Mouse (Mus musculus) kidney, adult 2 months (tissue): ENCODE results near the gene Gpr137. TPM values are rescaled to one million over a fixed set of nuclear protein-coding genes. Genes with fewer than 3 reads are reported as not detected.
A peak's percentile ranks its signal among the peaks of the same experiment; 100 is the strongest.
"Not testable (repeated sequence)": the region's sequence is repeated elsewhere in the genome, so short reads cannot be mapped to it uniquely, and the experiment has no call there.

Source experiments
- DNase-seq: peaks from one replicate; pipeline ENCODE4 v3.0.0; 2021
- H3K27ac ChIP-seq: fragments of 200-500 bp; 2 replicates; pipeline ENCODE4 v1.5.1; 2012; ENCODE audit warnings: low read depth, low read length, control low read depth, inconsistent platforms; ENCODE audit not compliant: insufficient read depth
- H3K27me3 ChIP-seq: fragments of 200-500 bp; replicated peaks from 2 replicates; pipeline ENCODE4 v1.6.1; 2012; ENCODE audit warnings: mild to moderate bottlenecking, moderate library complexity, low read length, inconsistent platforms; ENCODE audit not compliant: control insufficient read depth, insufficient read depth
- H3K36me3 ChIP-seq: fragments of 200-500 bp; 2 replicates; pipeline ENCODE4 v1.6.1; 2012; ENCODE audit warnings: mild to moderate bottlenecking, moderate library complexity, low read length, inconsistent platforms; ENCODE audit not compliant: control insufficient read depth, insufficient read depth
- H3K4me1 ChIP-seq: fragments of 200-500 bp; 2 replicates; pipeline ENCODE4 v1.6.1; 2011; ENCODE audit warnings: low read length; ENCODE audit not compliant: control insufficient read depth, insufficient read depth
- H3K4me3 ChIP-seq: fragments of 200-500 bp; 2 replicates; pipeline ENCODE4 v1.5.1; 2011; ENCODE audit warnings: mild to moderate bottlenecking, low read depth, low read length, control low read depth; ENCODE audit not compliant: insufficient read depth
- CTCF ChIP-seq: fragments of 200-500 bp; conservative IDR thresholded peaks from 2 replicates; pipeline ENCODE4 v1.5.1; 2011; ENCODE audit warnings: low read depth, mild to moderate bottlenecking, control low read depth, low read length, moderate library complexity, mixed read lengths; ENCODE audit not compliant: insufficient read depth, insufficient read length
- POLR2A ChIP-seq: fragments of 200-500 bp; IDR thresholded peaks from one replicate; pipeline ENCODE4 v1.6.1; 2011; ENCODE audit warnings: low read depth, low read length, control low read depth
- WGBS: fragments of 180-500 bp; shearing (Covaris S2); methylation state at CpG from one replicate; pipeline ENCODE4 v1.1.7; 2018; 5-methylcytosine and 5-hydroxymethylcytosine counted together
- polyA plus RNA-seq: library from polyadenylated mRNA; depleted of rRNA; stranded (reverse); fragments of >200 nt; gene quantifications from 2 replicates; pipeline ENCODE4 v1.2.3, GENCODE M21; 2012; rRNA removed

Gpr137 gene
- 78.4 and 91.7 TPM in 2 replicates for polyA plus RNA-seq

DNA sequence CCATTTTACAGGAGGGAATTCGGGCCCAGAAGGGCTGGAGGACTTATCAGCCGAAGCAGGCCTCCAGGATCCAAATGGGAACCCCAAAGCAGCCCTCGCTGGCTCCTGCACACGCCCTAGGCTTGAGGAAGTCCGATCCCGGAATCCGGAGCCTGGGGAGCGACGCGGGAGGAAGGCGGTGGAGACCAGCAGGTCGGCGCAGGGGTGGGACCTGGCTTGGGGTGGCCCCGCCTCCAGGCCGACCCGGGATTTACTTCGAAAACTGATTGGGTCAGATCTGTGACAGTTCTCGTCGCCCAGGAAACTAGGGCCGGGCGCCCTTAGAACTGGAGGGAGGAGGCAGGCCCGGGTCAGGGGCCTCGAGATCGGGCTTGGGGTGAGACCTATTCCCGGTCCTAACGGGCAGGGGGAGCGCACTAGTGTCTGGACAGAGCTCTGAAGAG lies at the start of gene Gpr137:
Gene Gpr137 (minus strand): TSS at position 232 of the 443 bp plus-strand sequence.
- DNase-seq = peak; percentile 99
- peak; percentile 50 for TF ChIP-seq POLR2A
- no peak for TF ChIP-seq CTCF
- under 1% methylated on average over 27 of the region's 27 CpGs for WGBS
- Histone ChIP-seq H3K36me3 (no peaks in the 10 kb centered on the region), H3K27me3 (no peaks in the 10 kb centered on the region), H3K4me1 (peaks cover 18% of the 10 kb centered on the region; the same call in 1 of the 2 replicates), H3K4me3 (peak within 1 kb of the TSS; percentile 81), H3K27ac (peak within 1 kb of the TSS; percentile 84)

DNA sequence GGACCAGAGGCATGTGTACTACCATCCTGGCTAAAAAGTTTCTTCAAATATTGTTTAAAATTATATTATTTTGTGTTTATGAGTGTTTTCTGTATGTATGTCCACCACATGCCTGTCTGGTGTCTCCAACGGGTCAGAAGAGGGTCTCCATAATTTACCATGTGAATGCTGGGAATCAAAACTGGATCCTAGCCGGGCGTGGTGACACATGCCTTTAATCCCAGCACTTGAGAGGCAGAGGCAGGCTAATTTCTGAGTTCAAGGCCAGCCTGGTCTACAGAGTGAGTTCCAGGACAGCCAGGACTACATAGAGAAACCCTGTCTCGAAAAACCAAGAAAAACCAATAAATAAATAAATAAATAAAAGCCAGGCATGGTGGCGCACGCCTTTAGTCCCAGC lies 48.9 kb upstream of the Gpr137 start:
- not testable (repeated sequence) for H3K4me3 ChIP-seq, H3K4me1 ChIP-seq, H3K36me3 ChIP-seq, DNase-seq, H3K27ac ChIP-seq, H3K27me3 ChIP-seq
- 94% methylated on average over 6 of the region's 6 CpGs for WGBS

DNA sequence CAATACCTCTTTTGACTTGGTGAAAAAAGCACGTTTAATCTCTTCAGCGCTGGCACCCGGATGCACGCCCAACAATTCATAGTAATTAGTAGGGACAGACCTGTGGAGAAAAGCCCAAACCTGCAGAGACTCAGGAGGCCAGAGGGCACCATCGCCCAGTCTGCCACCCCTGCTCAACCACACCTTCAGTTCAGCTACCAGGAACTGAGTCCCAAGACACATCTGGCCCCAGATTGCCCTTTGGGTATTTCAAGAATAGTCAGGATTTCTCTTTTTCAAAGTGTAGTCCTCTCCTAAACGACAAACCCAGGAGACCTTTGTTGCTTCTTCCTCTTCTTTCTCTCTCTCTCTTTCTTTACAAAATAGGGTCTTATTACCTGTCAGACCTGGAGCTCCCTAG lies 48.4 kb upstream of the Gpr137 start:
- Histone ChIP-seq H3K27me3 (no peaks in the 10 kb centered on the region), H3K4me3 (no peak overlapping the region), H3K36me3 (no peaks in the 10 kb centered on the region), H3K27ac (no peak overlapping the region), H3K4me1 (peaks cover 7% of the 10 kb centered on the region; the same call in 1 of the 2 replicates)
- TF ChIP-seq POLR2A (no peak), CTCF (no peak)
- 89% methylated on average over 6 of the region's 6 CpGs for WGBS
- DNase-seq = no peak

DNA sequence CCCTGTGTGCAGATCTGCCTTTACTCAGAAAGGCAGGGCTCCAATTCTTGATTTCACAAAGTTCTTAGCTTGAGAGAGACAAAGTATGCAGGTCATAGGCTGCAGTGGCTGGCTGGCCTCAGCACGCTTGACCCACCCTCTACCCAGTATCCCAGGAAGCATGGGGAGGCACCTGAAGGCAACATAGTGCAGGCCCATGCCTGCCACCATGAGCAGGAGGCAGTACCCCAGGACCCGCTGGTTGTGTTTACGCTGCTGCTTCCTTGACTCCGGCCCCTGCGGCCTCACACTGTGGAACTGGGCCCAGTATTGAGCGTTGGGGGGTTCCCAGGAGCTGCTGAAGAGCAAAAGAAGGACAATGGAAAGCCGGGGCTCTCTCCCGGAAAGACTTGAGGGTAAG lies 47.0 kb upstream of the Gpr137 start:
- DNase-seq = no peak
- Histone ChIP-seq H3K4me3 (no peak overlapping the region), H3K4me1 (peaks cover 7% of the 10 kb centered on the region; the same call in 1 of the 2 replicates), H3K27ac (no peak overlapping the region), H3K36me3 (no peaks in the 10 kb centered on the region), H3K27me3 (no peaks in the 10 kb centered on the region)
- TF ChIP-seq POLR2A = no peak
- no peak for TF ChIP-seq CTCF
- 92% methylated on average over 8 of the region's 8 CpGs for WGBS

DNA sequence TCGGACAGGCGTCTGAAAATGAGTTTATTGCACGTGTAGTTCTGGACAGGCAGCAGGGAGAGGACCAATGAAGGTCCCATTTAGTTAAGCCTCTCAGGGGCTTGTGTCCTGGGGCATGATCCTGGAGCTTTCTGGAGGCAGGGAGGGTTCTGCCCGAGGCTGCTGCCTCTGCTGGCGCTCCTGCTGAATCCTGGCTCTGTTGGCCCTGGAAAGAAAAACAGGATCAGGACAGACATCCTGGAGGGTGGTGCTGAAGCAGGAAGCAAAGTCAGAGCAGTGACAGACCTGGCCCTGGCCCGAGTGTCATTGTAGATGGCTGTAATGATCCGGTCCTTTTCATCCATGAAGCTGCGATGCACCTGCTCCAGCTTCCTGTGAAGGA lies 45.6 kb upstream of the Gpr137 start:
- DNase-seq = no peak
- H3K27ac ChIP-seq = peak overlapping the region; percentile 57; the same call in 1 of the 2 replicates
- H3K4me3 ChIP-seq = peak overlapping the region; percentile 72
- peaks cover 7% of the 10 kb centered on the region; the same call in 1 of the 2 replicates for H3K4me1 ChIP-seq
- WGBS = 2% methylated on average over 8 of the region's 8 CpGs
- H3K27me3 ChIP-seq = no peaks in the 10 kb centered on the region
- H3K36me3 ChIP-seq = no peaks in the 10 kb centered on the region
- no peak for TF ChIP-seq CTCF
- TF ChIP-seq POLR2A = no peak

DNA sequence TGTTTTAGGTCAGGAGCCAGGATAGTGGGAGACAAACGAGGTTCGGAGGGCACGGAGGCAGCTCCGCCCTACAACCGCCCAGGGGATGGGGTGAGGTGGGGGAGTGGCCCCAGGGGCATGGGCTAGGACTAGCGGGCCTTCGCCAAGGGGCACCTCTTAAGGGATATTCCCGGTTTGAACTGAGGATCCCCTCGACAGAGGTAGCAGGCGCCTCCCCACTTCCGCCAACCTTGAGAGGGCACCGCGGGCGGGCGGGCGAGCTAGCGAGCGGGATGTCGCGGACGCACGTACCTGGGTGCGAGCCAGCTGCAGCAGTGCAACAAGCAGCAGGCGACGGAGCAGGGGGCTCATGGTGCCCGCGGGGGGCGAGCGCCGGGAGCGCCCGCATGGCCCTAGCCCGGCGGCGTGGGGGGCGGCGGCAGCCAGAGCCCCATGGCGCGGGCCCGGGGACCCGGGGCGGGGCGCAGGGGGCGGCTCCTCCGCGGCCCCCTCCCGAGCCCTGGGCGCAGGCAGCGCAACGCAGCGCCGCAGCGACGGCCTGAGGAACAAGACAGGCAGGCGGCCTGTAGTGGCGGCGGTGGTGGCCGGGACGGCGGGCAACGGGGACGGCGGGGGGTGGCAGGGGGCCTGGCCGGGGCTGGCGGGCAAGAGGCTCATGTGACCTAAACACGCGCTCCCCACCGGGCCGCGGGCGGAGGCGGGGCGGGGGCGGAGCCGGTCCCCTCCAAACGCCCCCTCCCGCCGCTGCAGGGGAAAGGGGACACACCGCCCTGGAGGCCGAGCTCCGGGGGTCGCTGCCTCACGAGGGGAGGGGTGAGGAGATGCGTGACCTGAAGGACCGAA lies 45.0 kb upstream of the Gpr137 start, which contains the start of gene Vegfb:
Gene Vegfb (minus strand): TSS at position 591 of the 843 bp plus-strand sequence.
- TF ChIP-seq POLR2A = no peak
- TF ChIP-seq CTCF = no peak
- H3K4me3 ChIP-seq = peak within 1 kb of the TSS; percentile 72
- H3K27ac ChIP-seq = peak within 1 kb of the TSS; percentile 66
- no peaks in the 10 kb centered on the region for H3K27me3 ChIP-seq
- 1% methylated on average over 82 of the region's 85 CpGs for WGBS
- peak; percentile 76 for DNase-seq
- no peaks in the 10 kb centered on the region for H3K36me3 ChIP-seq
- peaks cover 7% of the 10 kb centered on the region; the same call in 1 of the 2 replicates for H3K4me1 ChIP-seq

DNA sequence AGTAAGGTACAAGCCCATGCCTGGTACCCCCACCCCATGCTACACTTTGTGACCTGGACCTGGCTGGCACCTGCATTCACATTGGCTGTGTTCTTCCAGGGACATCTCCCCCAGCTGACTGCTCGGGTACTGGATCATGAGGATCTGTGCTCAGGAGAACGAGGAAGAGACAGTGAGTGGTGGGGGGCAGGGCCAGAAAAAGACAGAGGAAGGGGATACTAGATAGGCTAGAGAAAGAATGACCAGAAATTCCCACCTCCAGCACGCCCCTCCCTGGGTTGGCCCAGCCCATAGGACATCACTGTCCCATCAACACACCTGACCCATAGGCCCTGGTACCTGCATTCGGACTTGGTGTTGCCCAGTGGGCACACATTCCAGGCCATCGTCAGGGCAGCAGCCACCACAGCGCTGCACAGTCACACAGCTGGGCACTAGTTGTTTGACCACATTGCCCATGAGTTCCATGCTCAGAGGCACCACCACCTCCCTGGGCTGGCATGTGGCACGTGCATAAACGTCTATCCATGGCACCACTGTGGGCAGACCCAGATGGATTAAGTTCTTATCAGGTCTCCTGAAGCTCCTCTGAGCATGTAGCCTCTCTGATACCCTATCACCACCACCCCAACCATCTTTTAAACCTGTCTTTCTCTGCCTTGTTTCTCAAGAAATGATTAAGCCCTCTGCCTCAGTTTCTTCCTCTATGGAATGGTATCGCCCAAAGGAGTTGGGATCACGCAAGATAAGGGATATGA lies 43.9 kb upstream of the Gpr137 start:
- no peak for TF ChIP-seq POLR2A
- TF ChIP-seq CTCF = no peak
- no peak for DNase-seq
- Histone ChIP-seq H3K27me3 (no peaks in the 10 kb centered on the region), H3K36me3 (no peaks in the 10 kb centered on the region), H3K27ac (0 out of 2 replicates have a peak overlapping the region, but pooled peaks have one; percentile 66), H3K4me3 (peak overlapping the region; percentile 72), H3K4me1 (peaks cover 6% of the 10 kb centered on the region; the same call in 1 of the 2 replicates)
- 71% methylated on average over 10 of the region's 10 CpGs for WGBS
